Mouse (Mus musculus) layer of hippocampus, adult 9-10 months (tissue): Measurements from ENCODE around the gene Gm11168.
"Not testable (repeated sequence)": the region's sequence is repeated elsewhere in the genome, so short reads cannot be mapped to it uniquely, and the experiment has no call there.

ENCODE experiments used
- DNase-seq: peaks from one replicate; pipeline ENCODE4 v3.0.0; 2022; ENCODE audit warnings: low spot score

The Gm11168 gene

GRCm38 (mm10) chr9:3002794-3003396 lies at the start of gene Gm11168:
Gene Gm11168, plus strand, starts transcription at chr9:3003346.
- not testable (repeated sequence) for DNase-seq

GRCm38 (mm10) chr9:3000445-3000972 lies 2.6 kb upstream of the Gm11168 start, which contains the start of gene Gm10722:
Gene Gm10722, plus strand, starts transcription at chr9:3000922.
- not testable (repeated sequence) for DNase-seq

GRCm38 (mm10) chr9:3001006-3001405 lies 2.1 kb upstream of the Gm11168 start:
- DNase-seq = peak; percentile 20

GRCm38 (mm10) chr9:3001948-3002659 lies 1.0 kb upstream of the Gm11168 start:
- peak; percentile 100 for DNase-seq

DNA sequence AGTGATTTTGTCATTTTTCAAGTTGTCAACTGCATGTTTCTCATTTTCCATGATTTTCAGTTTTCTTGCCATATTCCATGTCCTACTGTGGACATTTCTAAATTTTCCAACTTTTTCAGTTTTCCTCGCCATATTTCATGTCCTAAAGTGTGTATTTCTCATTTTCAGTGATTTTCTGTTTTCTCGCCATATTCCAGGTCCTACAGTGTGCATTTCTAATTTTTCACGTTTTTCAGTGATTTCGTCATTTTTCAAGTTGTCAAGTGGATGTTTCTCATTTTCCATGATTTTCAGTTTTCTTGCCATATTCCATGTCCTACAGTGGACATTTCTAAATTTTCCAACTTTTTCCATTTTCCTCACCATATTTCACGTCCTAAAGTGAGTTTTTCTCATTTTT lies 3.0 kb downstream of the Gm11168 start:
- not testable (repeated sequence) for DNase-seq

DNA sequence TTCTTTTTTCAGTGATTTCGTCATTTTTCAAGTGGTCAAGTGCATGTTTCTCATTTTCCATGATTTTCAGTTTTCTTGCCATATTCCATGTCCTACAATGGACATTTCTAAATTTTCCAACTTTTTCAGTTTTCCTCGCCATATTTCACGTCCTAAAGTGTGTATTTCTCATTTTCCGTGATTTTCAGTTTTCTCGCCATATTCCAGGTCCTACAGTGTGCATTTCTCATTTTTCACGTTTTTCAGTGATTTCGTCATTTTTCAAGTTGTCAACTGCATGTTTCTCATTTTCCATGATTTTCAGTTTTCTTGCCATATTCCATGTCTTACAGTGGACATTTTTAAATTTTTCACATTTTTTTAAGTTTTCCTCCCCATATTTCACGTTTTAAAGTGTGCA lies 3.5 kb downstream of the Gm11168 start:
- DNase-seq = peak; percentile 100

DNA sequence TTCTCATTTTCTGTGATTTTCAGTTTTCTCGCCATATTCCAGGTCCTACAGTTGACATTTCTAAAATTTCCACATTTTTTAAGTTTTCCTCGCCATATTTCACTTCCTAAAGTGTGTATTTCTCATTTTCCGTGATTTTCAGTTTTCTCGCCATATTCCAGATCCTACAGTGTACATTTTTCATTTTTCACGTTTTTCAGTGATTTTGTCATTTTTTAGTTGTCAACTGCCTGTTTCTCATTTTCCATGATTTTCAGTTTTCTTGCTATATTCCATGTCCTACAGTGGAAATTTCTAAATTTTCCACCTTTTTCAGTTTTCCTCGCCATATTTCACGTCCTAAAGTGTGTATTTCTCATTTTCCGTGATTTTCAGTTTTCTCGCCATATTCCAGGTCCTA lies 4.1 kb downstream of the Gm11168 start:
- not testable (repeated sequence) for DNase-seq

DNA sequence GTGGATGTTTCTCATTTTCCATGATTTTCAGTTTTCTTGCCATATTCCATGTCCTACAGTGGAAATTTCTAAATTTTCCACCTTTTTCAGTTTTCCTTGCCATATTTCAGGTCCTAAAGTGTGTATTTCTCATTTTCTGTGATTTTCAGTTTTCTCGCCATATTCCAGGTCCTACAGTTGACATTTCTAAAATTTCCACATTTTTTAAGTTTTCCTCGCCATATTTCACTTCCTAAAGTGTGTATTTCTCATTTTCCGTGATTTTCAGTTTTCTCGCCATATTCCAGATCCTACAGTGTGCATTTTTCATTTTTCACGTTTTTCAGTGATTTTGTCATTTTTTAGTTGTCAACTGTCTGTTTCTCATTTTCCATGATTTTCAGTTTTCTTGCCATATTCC lies 6.2 kb downstream of the Gm11168 start:
- DNase-seq = not testable (repeated sequence)

DNA sequence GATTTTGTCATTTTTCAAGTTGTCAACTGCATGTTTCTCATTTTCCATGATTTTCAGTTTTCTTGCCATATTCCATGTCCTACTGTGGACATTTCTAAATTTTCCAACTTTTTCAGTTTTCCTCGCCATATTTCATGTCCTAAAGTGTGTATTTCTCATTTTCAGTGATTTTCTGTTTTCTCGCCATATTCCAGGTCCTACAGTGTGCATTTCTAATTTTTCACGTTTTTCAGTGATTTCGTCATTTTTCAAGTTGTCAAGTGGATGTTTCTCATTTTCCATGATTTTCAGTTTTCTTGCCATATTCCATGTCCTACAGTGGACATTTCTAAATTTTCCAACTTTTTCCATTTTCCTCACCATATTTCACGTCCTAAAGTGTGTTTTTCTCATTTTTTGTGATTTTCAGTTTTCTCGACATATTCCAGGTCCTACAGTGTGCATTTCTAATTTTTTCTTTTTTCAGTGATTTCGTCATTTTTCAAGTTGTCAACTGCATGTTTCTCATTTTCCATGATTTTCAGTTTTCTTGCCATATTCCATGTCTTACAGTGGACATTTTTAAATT lies 9.0 kb downstream of the Gm11168 start:
- DNase-seq = not testable (repeated sequence)

DNA sequence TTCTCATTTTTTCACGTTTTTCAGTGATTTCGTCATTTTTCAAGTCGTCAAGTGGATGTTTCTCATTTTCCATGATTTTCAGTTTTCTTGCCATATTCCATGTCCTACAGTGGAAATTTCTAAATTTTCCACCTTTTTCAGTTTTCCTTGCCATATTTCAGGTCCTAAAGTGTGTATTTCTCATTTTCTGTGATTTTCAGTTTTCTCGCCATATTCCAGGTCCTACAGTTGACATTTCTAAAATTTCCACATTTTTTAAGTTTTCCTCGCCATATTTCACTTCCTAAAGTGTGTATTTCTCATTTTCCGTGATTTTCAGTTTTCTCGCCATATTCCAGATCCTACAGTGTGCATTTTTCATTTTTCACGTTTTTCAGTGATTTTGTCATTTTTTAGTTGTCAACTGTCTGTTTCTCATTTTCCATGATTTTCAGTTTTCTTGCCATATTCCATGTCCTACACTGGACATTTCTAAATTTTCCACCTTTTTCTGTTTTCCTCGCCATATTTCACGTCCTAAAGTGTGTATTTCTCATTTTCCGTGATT lies 9.7 kb downstream of the Gm11168 start, which contains the start of gene Gm10721:
Gene Gm10721 (plus strand): TSS at position 408 of the 547 bp plus-strand sequence.
- DNase-seq = not testable (repeated sequence)

GRCm38 (mm10) chr9:3015354-3015753 lies 12.2 kb downstream of the Gm11168 start, which contains the start of gene Gm10720:
Gene Gm10720, plus strand, starts transcription at chr9:3015654.
- not testable (repeated sequence) for DNase-seq

DNA sequence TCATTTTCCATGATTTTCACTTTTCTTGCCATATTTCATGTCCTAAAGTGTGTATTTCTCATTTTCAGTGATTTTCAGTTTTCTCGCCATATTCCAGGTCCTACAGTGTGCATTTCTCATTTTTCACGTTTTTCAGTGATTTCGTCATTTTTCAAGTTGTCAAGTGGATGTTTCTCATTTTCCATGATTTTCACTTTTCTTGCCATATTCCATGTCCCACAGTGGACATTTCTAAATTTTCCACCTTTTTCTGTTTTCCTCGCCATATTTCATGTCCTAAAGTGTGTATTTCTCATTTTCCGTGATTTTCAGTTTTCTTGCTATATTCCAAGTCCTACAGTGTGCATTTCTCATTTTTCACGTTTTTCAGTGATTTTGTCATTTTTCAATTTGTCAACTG lies 12.8 kb downstream of the Gm11168 start:
- DNase-seq = not testable (repeated sequence)

- DNase-seq = not testable (repeated sequence)
Observed at GRCm38 (mm10) chr9:3017108-3017507, 14.0 kb downstream of the Gm11168 start, which contains the start of gene Gm10719. Gene Gm10719, plus strand, starts transcription at chr9:3017408.

GRCm38 (mm10) chr9:3018944-3019343 lies 15.8 kb downstream of the Gm11168 start:
- DNase-seq = not testable (repeated sequence)

DNA sequence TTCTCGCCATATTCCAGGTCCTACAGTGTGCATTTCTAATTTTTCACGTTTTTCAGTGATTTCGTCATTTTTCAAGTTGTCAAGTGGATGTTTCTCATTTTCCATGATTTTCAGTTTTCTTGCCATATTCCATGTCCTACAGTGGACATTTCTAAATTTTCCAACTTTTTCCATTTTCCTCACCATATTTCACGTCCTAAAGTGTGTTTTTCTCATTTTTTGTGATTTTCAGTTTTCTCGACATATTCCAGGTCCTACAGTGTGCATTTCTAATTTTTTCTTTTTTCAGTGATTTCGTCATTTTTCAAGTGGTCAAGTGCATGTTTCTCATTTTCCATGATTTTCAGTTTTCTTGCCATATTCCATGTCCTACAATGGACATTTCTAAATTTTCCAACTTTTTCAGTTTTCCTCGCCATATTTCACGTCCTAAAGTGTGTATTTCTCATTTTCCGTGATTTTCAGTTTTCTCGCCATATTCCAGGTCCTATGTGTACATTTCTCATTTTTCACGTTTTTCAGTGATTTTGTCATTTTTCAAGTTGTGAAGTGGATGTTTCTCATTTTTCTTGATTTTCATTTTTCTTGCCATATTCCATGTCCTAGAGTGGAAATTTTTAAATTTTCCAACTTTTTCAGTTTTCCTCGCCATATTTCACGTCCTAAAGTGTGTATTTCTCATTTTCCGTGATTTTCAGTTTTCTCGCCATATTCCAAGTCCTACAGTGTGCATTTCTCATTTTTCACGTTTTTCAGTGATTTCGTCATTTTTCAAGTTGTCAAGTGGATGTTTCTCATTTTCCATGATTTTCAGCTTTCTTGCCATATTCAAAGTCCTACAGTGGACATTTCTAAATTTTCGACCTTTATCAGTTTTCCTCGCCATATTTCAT lies 16.9 kb downstream of the Gm11168 start:
- DNase-seq = peak; percentile 43

DNA sequence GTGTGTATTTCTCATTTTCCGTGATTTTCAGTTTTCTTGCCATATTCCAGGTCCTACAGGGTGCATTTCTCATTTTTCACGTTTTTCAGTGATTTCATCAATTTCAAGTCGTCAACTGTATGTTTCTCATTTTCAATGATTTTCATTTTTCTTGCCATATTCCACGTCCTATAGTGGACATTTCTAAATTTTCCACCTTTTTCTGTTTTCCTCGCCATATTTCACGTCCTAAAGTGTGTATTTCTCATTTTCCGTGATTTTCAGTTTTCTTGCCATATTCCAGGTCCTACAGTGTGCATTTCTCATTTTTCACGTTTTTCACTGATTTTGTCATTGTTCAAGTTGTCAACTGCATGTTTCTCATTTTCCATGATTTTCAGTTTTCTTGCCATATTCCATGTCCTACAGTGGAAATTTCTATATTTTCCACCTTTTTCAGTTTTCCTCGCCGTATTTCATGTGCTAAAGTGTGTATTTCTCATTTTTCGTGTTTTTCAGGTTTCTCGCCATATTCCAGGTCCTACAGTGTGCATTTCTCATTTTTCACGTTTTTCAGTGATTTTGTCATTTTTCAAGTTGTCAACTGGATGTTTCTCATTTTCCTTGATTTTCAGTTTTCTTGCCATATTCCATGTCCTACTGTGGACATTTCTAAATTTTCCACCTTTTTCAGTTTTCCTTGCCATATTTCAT lies 19.3 kb downstream of the Gm11168 start:
- peak; percentile 92 for DNase-seq

DNA sequence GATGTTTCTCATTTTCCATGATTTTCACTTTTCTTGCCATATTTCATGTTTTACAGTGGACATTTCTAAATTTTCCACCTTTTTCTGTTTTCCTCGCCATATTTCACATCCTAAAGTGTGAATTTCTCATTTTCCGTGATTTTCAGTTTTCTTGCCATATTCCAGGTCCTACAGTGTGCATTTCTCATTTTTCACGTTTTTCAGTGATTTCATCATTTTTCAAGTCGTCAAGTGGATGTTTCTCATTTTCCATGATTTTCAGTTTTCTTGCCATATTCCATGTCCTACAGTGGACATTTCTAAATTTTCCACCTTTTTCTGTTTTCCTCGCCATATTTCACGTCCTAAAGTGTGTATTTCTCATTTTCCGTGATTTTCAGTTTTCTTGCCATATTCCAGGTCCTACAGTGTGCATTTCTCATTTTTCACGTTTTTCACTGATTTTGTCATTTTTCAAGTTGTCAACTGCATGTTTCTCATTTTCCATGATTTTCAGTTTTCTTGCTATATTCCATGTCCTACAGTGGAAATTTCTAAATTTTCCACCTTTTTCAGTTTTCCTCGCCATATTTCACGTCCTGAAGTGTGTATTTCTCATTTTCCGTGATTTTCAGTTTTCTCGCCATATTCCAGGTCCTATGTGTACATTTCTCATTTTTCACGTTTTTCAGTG lies 20.3 kb downstream of the Gm11168 start, which contains the start of gene Gm10718:
Gene Gm10718 (plus strand): TSS at position 236 of the 673 bp plus-strand sequence.
- peak; percentile 63 for DNase-seq

- peak; percentile 100 for DNase-seq
Observed at GRCm38 (mm10) chr9:3023985-3024648, 21.0 kb downstream of the Gm11168 start.

DNA sequence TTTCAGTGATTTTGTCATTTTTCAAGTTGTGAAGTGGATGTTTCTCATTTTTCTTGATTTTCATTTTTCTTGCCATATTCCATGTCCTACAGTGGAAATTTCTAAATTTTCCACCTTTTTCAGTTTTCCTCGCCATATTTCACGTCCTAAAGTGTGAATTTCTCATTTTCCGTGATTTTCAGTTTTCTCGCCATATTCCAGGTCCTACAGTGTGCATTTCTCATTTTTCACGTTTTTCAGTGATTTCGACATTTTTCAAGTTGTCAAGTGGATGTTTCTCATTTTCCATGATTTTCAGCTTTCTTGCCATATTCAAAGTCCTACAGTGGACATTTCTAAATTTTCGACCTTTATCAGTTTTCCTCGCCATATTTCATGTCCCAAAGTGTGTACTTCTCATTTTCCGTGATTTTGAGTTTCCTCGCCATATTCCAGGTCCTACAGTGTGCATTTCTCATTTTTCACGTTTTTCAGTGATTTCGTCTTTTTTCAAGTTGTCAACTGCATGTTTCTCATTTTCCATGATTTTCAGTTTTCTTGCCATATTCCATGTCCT lies 21.8 kb downstream of the Gm11168 start, which contains the start of gene Gm10717:
Gene Gm10717 (plus strand): TSS at position 506 of the 556 bp plus-strand sequence.
- peak; percentile 24 for DNase-seq
